Mouse (Mus musculus): ENCODE results near the gene Trim3. TPM values are rescaled to one million over a fixed set of nuclear protein-coding genes. Genes with fewer than 3 reads are reported as not detected.

Gene Trim3
- polyA plus RNA-seq (2012) = 10.2 and 10.6 TPM in 2 replicates

DNA sequence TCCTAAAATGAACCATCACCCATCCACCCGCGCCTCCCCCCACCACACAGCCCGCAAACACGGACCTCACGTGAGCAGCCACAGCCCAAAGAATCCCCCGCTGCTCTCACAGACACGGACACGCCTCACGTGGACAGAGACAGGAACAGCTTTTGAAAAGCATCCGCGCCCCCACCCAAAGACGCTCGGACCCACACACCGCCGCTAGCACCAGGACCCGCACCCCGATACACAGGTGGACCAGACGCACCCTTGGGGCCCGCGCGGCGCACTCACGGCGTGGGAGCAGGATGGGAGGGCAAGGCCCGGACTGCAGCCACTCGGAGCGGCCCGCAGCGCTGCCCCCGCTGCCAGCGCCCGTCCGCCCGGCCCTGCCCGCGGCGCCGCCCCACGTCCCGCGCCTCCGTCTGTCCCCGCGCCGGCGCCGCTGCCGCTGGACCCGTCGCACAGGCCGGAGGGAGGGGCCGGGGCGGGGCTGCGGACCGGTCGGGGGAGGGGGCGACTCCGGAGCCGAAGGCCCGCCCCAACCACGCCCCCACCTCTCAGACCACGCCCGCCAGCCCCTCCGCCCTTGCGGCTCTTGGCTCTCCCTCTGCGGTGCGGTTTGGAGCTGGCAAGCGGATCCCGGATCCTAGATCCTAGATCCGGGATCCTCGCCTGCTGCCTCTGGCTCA lies at the start of gene Trim3:
TSS of gene Trim3 (minus strand) at position 445 of the 674 bp plus-strand sequence.

DNA sequence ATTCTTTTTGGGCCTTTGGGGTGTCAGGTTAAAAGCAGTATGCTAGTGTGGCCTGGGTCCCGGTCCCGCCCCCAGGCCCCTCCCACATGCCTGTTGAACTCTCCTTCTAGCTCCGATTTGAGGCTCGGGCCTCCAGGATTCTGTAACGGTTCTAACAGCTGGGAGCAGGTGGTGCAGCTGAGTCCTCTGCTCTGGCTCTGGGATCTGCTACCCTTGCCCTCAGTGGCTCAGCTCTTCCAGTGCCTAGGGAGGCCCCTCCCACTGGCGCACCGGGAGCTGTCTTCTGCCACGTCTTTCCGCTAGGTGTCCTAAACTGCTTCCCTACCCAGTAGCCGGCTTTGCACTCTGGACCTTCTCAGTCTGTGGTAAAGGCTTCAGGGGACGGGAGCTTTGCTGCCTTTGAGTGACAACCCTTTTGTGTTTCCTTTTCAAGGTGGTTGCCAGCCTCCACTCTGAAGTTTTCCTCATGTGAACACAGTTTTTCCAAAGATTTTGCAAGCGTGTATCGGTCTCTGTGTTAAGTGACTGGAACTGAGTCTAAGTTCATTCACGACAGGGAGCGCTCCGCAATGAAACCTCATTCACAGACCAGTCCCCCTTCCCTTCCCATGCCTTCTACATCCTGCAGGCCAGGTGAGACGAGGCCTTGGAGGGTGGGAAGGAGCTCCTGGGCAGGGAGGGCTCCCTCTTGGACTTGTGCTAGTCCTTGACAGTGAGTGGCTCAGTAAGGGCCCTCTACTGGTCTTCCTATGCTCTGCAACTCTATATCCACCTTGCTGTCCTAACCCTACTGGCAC lies 17.5 kb upstream of the Trim3 start, which contains the start of gene Dnhd1:
TSS of gene Dnhd1 (plus strand) at position 189 of the 797 bp plus-strand sequence.

DNA sequence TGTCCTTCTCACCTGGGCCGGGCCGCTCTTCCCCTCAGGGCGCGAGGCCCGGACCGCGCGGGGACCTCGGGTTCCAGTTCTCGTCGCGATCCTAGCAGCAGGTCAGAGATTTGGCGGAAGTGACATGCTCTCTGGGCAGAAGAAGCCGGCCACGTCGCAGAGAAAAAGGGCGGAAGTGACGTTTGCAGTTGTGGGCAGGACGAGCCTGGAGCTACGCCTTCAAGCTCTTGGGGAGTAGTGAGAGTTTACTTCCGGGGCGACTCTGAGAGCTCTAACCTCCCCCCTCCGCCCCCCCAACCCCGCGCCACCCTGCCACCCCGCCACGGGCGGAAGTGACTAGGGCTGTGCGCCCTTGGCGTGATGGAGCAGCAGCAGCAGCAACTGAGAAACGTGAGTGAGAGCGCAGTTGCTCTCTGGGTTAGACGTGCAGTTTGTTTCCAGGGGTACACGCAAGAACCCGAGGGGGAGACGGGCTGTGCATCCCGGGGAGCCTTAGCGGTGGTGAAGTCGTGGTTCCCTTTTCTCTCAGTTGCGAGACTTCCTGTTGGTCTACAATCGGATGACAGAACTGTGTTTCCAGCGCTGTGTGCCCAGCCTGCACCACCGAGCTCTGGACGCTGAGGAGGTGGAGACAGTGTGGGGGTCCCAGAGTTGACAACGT lies 7.0 kb upstream of the Trim3 start, which contains the start of the genes Arfip2 and Gm45799:
TSS of gene Arfip2 (minus strand) at position 184 of the 661 bp plus-strand sequence.
TSS of gene Gm45799 (plus strand) at position 320 of the 661 bp plus-strand sequence.

DNA sequence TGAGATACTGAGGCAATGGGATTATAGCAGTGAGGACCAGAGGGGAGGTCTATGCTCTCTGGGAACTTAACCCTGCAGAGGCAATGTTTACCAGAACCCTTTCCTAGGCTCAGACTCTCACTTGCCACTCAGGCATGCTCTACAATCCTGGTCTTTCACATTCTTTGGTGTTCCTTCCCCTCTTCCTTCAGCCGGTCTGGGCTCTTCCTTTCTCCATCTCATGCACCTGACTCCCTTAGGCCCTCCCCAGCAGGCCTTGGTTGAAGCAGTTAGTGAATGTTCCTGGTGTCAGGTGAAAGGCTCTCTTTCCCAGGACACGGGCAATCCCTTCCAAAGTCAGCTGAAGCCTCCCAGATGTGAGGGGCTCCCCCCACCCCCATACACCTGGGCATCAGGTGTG lies 6.4 kb upstream of the Trim3 start, which contains the start of gene Timm10b:
TSS of gene Timm10b (plus strand) at position 301 of the 400 bp plus-strand sequence.

DNA sequence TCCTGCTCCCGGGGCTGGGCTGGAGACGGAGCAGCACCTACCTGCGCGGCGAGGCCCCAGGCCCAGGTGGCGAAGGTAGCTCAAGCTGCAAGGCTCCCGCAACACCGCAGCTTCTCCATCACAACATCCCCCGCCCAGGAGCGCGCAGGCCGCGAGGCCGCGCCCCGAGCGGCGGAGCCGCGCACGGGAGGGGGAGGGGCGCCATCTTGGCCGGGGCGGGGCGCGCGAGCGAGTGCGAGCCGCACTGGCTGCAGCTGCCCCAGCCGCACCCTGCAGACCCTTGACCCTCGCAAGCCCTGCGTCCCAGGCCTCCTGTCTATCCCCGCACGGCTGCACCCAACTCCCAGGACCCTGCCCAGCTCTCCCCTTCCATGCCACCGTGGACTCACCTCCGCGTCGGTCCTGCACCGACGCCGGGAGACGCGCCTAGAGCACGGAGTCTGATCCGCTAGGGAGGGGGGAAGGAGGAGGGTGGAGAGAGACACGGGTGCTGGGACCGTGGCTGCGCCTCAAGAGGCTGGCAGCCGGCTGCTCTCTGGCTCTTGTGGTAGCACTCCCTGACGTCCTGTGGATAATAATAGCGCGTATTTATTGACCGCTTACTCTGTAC lies 52.2 kb downstream of the Trim3 start, which contains the start of gene Apbb1:
TSS of gene Apbb1 (minus strand) at position 560 of the 610 bp plus-strand sequence.

Other genes starting within 250 kb of the Trim3 start
- 41.2 and 52.9 TPM in 2 replicates for gene Fam160a2, start 233.5 kb downstream of the Trim3 start, polyA plus RNA-seq (2012)
- gene Cnga4, start 229.0 kb downstream of the Trim3 start, polyA plus RNA-seq (2012) = 0.06 TPM in 1 of 2 replicates, not detected in the other
- not detected in 2 replicates for gene Cckbr, start 207.8 kb downstream of the Trim3 start, polyA plus RNA-seq (2012)
- gene Cavin3, start 151.3 kb downstream of the Trim3 start, polyA plus RNA-seq (2012) = 2.5 and 4.2 TPM in 2 replicates
- gene Smpd1, start 79.2 kb downstream of the Trim3 start, polyA plus RNA-seq (2012) = 18.2 and 20.3 TPM in 2 replicates
- gene Apbb1, start 51.9 kb downstream of the Trim3 start, polyA plus RNA-seq (2012) = 0.54 and 1.1 TPM in 2 replicates
- not detected in 2 replicates for gene Hpx, start 33.4 kb downstream of the Trim3 start, polyA plus RNA-seq (2012)
- 178 and 270 TPM in 2 replicates for gene Timm10b, start 6.5 kb upstream of the Trim3 start, polyA plus RNA-seq (2012)
- 80.3 and 83.8 TPM in 2 replicates for gene Arfip2, start 6.8 kb upstream of the Trim3 start, polyA plus RNA-seq (2012)
- 87.9 and 116 TPM in 2 replicates for gene Gm45799, start 7.0 kb upstream of the Trim3 start, polyA plus RNA-seq (2012)
- 0.23 and 0.38 TPM in 2 replicates for gene Dnhd1, start 17.3 kb upstream of the Trim3 start, polyA plus RNA-seq (2012)
- 47.1 and 54.7 TPM in 2 replicates for gene Ilk, start 103.0 kb upstream of the Trim3 start, polyA plus RNA-seq (2012)
- gene Rrp8, start 103.8 kb upstream of the Trim3 start, polyA plus RNA-seq (2012) = 18.9 and 33.4 TPM in 2 replicates
- 290 and 304 TPM in 2 replicates for gene Taf10, start 110.8 kb upstream of the Trim3 start, polyA plus RNA-seq (2012)
- gene Tpp1, start 118.7 kb upstream of the Trim3 start, polyA plus RNA-seq (2012) = 35.6 and 36.7 TPM in 2 replicates
- gene Dchs1, start 154.1 kb upstream of the Trim3 start, polyA plus RNA-seq (2012) = 0.06 and 0.19 TPM in 2 replicates
- gene Mrpl17, start 177.5 kb upstream of the Trim3 start, polyA plus RNA-seq (2012) = 84.2 and 99.0 TPM in 2 replicates